Mouse (Mus musculus): ENCODE data around the gene Atp9a.

Atp9a gene

GRCm38 (mm10) chr2:168634881-168635280, 107.3 kb downstream of the Atp9a start:
- no peak for DNase-seq

- no peak for DNase-seq
Measured at GRCm38 (mm10) chr2:168633301-168633816, 108.8 kb downstream of the Atp9a start.

GRCm38 (mm10) chr2:168632543-168632942, 109.7 kb downstream of the Atp9a start:
- DNase-seq: no peak

GRCm38 (mm10) chr2:168628787-168629186, 113.4 kb downstream of the Atp9a start:
- DNase-seq: peak; percentile 92

GRCm38 (mm10) chr2:168627829-168628770, 114.1 kb downstream of the Atp9a start:
- DNase-seq: no peak

- DNase-seq: no peak
Measured at GRCm38 (mm10) chr2:168626385-168626784, 115.8 kb downstream of the Atp9a start.

GRCm38 (mm10) chr2:168625091-168625490, 117.1 kb downstream of the Atp9a start:
- no peak for DNase-seq

GRCm38 (mm10) chr2:168621111-168621802, 121.0 kb downstream of the Atp9a start:
- no peak for DNase-seq

- DNase-seq: no peak
Measured at GRCm38 (mm10) chr2:168618205-168618717, 123.9 kb downstream of the Atp9a start.

- no peak for DNase-seq
Measured at GRCm38 (mm10) chr2:168615160-168615559, 127.0 kb downstream of the Atp9a start.

- no peak for DNase-seq
Measured at GRCm38 (mm10) chr2:168614170-168614872, 127.9 kb downstream of the Atp9a start.

GRCm38 (mm10) chr2:168613092-168613880, 128.9 kb downstream of the Atp9a start:
- DNase-seq: no peak

GRCm38 (mm10) chr2:168610941-168611340, 131.3 kb downstream of the Atp9a start:
- DNase-seq: no peak

GRCm38 (mm10) chr2:168609653-168610248, 132.5 kb downstream of the Atp9a start:
- DNase-seq: no peak

- DNase-seq: no peak
Measured at GRCm38 (mm10) chr2:168608125-168608564, 134.1 kb downstream of the Atp9a start.

- no peak for DNase-seq
Measured at GRCm38 (mm10) chr2:168604655-168605070, 137.5 kb downstream of the Atp9a start.

- no peak for DNase-seq
Measured at GRCm38 (mm10) chr2:168602387-168602741, 139.8 kb downstream of the Atp9a start.

GRCm38 (mm10) chr2:168601491-168602386, 140.5 kb downstream of the Atp9a start, which contains the start of gene Nfatc2:
Gene Nfatc2 (minus strand): TSS chr2:168601657.
- DNase-seq: peak; percentile 67

- DNase-seq: peak; percentile 49
Measured at GRCm38 (mm10) chr2:168600750-168601490, 141.3 kb downstream of the Atp9a start.

- DNase-seq: no peak
Measured at GRCm38 (mm10) chr2:168595693-168596092, 146.5 kb downstream of the Atp9a start.

All from right cerebral cortex, postnatal 4 days (tissue).